Mouse (Mus musculus) frontal cortex, postnatal 25 days (tissue): ENCODE measurements at regions not wholly inside any gene's neighbourhood (a gene's known extent, or its start where the extent isn't known, plus 50 kb on each side); places are given as distances from the start of the nearest gene placed in this dataset.

Experiments
- DNase-seq, 2 experiments: peaks; one replicate each; pipeline ENCODE4 v3.0.0; 2022; ENCODE audit warnings: low spot score in 2 of 2

- DNase-seq, result peak in 1 of 2 experiments; percentile 22
These were observed 191.9 kb upstream of the C9orf72 start for GRCm38 (mm10) chr4:35417866-35418265.

GRCm38 (mm10) chr4:35413488-35413887, 187.5 kb upstream of the C9orf72 start:
- DNase-seq, result no peak

GRCm38 (mm10) chr4:35405301-35406006, 179.5 kb upstream of the C9orf72 start:
- no peak for DNase-seq

- DNase-seq, result no peak
These were observed 178.1 kb upstream of the C9orf72 start for GRCm38 (mm10) chr4:35404068-35404467.

GRCm38 (mm10) chr4:35403594-35403993, 177.6 kb upstream of the C9orf72 start:
- no peak for DNase-seq

GRCm38 (mm10) chr4:35402376-35403133, 176.6 kb upstream of the C9orf72 start:
- DNase-seq, result no peak

GRCm38 (mm10) chr4:35401783-35402182, 175.8 kb upstream of the C9orf72 start:
- DNase-seq, result no peak

- peak; percentile 25 to 45 for DNase-seq
These were observed 174.5 kb upstream of the C9orf72 start for GRCm38 (mm10) chr4:35400511-35400910.

- DNase-seq, result no peak
These were observed 169.6 kb upstream of the C9orf72 start for GRCm38 (mm10) chr4:35395583-35395877.

GRCm38 (mm10) chr4:35394821-35395582, 169.0 kb upstream of the C9orf72 start:
- DNase-seq, result no peak

- DNase-seq, result no peak
These were observed 149.8 kb upstream of the C9orf72 start for GRCm38 (mm10) chr4:35375791-35376190.

- DNase-seq, result no peak
These were observed 147.4 kb upstream of the C9orf72 start for GRCm38 (mm10) chr4:35373213-35373860.

GRCm38 (mm10) chr4:35372528-35373212, 146.7 kb upstream of the C9orf72 start:
- DNase-seq, result peak; percentile 69 to 72

GRCm38 (mm10) chr4:35364161-35364560, 138.2 kb upstream of the C9orf72 start:
- DNase-seq, result no peak

- DNase-seq, result no peak
These were observed 136.2 kb upstream of the C9orf72 start for GRCm38 (mm10) chr4:35362176-35362575.

GRCm38 (mm10) chr4:35359376-35359775, 133.4 kb upstream of the C9orf72 start:
- DNase-seq, result no peak

GRCm38 (mm10) chr4:35356904-35357563, 131.1 kb upstream of the C9orf72 start:
- DNase-seq, result no peak

GRCm38 (mm10) chr4:35356051-35356450, 130.1 kb upstream of the C9orf72 start:
- DNase-seq, result no peak

- DNase-seq, result no peak
These were observed 128.1 kb upstream of the C9orf72 start for GRCm38 (mm10) chr4:35354046-35354445.

GRCm38 (mm10) chr4:35352606-35353005, 126.6 kb upstream of the C9orf72 start:
- DNase-seq, result no peak

- no peak for DNase-seq
These were observed 124.5 kb upstream of the C9orf72 start for GRCm38 (mm10) chr4:35350465-35350864.
